Mouse (Mus musculus): ENCODE results near the gene Itga9. TPM values are rescaled to one million over a fixed set of nuclear protein-coding genes. Genes with fewer than 3 reads are reported as not detected.

Itga9 gene
- 2.0 and 2.1 TPM in 2 replicates for polyA plus RNA-seq (2015; fragmentation: Nextera tagmentation; extraction: Ambion mirVana)

DNA sequence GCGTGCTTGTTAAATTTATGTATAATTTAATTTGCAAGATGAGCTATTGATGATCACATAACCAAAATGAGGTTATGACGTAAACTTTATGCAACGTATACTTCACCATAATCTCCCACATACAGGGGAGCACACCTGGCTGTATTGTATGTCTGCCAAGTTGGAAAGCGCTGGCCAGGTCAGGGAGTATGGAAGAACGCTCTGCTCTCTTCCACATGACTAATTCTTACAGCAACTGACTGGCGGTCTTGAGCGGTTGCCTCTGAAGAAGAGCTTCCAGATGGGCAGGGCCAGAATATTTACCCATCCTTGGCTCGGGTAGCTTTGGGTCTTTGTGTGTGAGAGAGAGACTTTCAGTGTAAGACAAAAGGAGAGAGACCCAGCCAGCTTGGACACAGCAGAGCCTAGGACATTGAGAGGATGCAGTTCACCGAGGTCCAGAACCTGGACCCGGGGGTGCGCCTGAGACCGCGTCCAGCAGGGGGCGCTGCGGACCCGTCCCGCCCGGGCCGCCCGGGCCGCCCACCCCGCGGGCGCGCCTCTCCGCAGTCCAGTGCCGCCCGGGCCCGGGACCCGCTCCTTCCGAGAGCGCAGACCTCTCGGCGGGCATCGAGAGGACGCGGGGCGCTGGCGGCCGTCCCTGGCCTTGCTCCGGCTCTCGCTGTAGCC is at the start of gene Itga9:
Itga9 (plus strand) TSS at position 543 of the 669 bp plus-strand sequence.
- Histone ChIP-seq H3K27me3 (replicated peaks) (peaks cover 24% of the 10 kb centered on the region), H3K36me3 (replicated peaks) (no peaks in the 10 kb centered on the region), H3K9ac (peak within 1 kb of the TSS; percentile 61), H3K9me3 (no peaks in the 10 kb centered on the region), H3K4me2 (peak within 1 kb of the TSS; percentile 89), H3K27ac (no peak within 1 kb of the TSS), H3K4me1 (peaks cover 16% of the 10 kb centered on the region), H3K4me3 (peak within 1 kb of the TSS; percentile 73)
- peak; percentile 86 for ATAC-seq (replicated peaks)
- WGBS = 11% methylated on average over 36 of the region's 42 CpGs

DNA sequence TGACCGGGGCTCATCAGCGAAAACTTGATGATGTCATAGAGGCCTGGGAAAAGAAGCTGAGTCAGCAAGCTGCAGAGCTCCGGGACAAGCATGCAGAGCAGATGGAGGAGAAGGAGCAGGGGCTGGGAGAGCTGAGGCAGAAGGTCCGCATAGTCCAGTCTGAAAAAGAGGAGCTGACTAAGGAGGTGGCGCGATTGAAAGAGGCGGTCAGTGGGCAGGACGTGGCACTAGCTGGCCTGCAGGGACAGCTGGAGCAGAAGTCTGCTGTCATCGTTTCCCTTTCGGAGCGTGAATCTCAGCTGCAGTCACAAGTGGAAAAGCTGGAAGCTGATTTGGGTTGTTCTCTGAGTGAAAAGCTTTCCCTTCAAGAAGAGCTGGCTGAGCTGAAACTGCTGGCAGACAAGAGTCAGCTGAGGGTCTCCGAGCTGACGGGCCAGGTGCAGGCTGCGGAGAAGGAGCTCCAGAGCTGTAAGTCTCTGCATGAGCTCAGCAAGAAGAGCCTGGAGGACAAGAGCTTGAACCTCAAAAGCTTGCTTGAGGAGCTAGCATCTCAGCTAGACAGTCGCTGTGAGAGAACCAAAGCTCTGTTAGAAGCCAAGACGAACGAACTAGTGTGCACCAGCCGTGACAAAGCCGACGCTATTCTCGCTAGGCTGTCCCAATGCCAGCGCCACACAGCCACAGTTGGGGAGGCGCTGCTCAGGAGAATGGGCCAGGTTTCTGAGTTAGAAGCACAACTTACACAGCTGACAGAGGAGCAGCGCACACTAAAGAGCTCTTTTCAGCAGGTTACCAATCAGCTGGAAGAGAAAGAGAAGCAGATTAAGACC is 49.3 kb upstream of the Itga9 start:
- H3K4me1 ChIP-seq = no peaks in the 10 kb centered on the region
- H3K4me3 ChIP-seq = no peak overlapping the region
- no peak for ATAC-seq (replicated peaks)
- H3K27ac ChIP-seq = no peak overlapping the region
- H3K4me2 ChIP-seq = no peak overlapping the region
- 68% methylated on average over 24 of the region's 24 CpGs for whole genome bisulfite sequencing
- no peaks in the 10 kb centered on the region for H3K9me3 ChIP-seq
- H3K36me3 ChIP-seq (replicated peaks) = peaks cover 53% of the 10 kb centered on the region
- no peak overlapping the region for H3K9ac ChIP-seq
- H3K27me3 ChIP-seq (replicated peaks) = no peaks in the 10 kb centered on the region

DNA sequence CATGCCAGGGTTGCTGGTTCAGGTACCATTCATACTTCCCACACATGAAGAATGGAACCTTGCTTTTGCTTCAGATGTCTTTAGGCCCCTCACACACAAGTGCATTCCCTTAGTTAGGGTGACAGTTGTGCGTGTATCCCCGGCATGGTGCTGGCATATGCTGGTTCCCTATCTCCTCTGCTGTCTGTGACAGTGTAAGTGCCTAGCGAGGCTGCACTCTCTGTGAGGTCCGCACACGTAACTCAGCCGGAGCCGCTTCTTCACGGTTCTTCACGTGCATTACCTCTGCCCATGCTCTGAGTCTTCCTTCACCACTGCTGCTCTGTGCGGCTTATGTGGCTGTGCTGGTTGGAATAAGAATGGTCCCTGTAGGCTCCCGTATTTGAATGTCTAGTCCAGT is 43.1 kb upstream of the Itga9 start:
- no peaks in the 10 kb centered on the region for H3K27me3 ChIP-seq (replicated peaks)
- ATAC-seq (replicated peaks) = no peak
- H3K9ac ChIP-seq = no peak overlapping the region
- WGBS = 97% methylated on average over 11 of the region's 11 CpGs
- no peaks in the 10 kb centered on the region for H3K4me1 ChIP-seq
- no peak overlapping the region for H3K4me2 ChIP-seq
- no peaks in the 10 kb centered on the region for H3K9me3 ChIP-seq
- H3K4me3 ChIP-seq = no peak overlapping the region
- no peak overlapping the region for H3K27ac ChIP-seq
- H3K36me3 ChIP-seq (replicated peaks) = peaks cover 58% of the 10 kb centered on the region

GRCm38 (mm10) chr9:118563866-118564265 is 42.6 kb upstream of the Itga9 start:
- Histone ChIP-seq H3K36me3 (replicated peaks) (peaks cover 58% of the 10 kb centered on the region), H3K9ac (no peak overlapping the region)
- no peak for ATAC-seq (replicated peaks)

DNA sequence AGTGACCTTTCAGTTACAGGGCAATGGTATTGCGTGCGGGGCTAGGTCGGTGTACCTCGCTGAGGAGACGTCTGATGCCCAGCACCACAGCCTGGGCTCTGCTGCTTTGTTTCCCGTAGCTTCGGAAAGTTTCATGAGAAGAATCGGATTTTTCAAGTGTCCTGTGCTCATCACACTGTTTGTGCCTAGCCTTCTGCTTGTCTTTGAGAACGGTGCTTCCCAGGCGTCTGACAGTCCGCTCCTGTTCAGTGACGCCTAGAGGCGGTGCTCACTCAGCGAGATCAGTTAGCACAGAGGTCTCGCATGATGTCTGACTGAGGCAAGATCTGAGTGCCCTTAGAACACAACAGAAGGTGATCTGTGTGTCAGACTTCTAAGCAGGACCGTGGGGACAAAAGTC is 41.8 kb upstream of the Itga9 start:
- H3K36me3 ChIP-seq (replicated peaks) = peaks cover 57% of the 10 kb centered on the region
- no peaks in the 10 kb centered on the region for H3K4me1 ChIP-seq
- no peak overlapping the region for H3K4me3 ChIP-seq
- H3K27ac ChIP-seq = no peak overlapping the region
- no peak for ATAC-seq (replicated peaks)
- 91% methylated on average over 16 of the region's 16 CpGs for WGBS
- H3K27me3 ChIP-seq (replicated peaks) = no peaks in the 10 kb centered on the region
- no peak overlapping the region for H3K4me2 ChIP-seq
- no peak overlapping the region for H3K9ac ChIP-seq
- H3K9me3 ChIP-seq = no peaks in the 10 kb centered on the region

More at GRCm38 (mm10) chr9:118563866-118564265, 42.6 kb upstream of the Itga9 start:
- no peak overlapping the region for H3K27ac ChIP-seq
- WGBS = 94% methylated on average over 7 of the region's 7 CpGs
- no peaks in the 10 kb centered on the region for H3K9me3 ChIP-seq
- no peak overlapping the region for H3K4me3 ChIP-seq
- no peaks in the 10 kb centered on the region for H3K27me3 ChIP-seq (replicated peaks)
- H3K4me1 ChIP-seq = no peaks in the 10 kb centered on the region
- H3K4me2 ChIP-seq = no peak overlapping the region

DNA sequence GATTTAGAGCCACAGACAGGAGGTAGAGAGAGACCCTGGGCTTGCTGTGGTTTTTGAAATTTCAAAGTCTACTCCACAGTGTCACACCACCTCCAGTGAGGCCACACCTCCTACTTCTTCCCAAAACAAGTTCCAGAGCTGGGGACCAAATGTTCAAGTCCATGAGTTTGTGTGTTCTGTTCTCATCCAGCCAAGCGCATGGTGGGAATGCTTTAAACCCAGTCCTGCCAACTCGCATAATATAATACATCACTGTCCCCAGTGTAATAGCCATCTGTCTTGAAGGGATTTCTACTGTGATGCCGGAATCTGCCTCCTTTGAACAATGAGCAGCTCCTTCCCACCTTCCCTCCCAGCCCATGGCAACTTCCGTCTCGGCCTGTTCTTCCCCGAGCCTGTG is 37.2 kb upstream of the Itga9 start:
- Histone ChIP-seq H3K9me3 (no peaks in the 10 kb centered on the region), H3K4me3 (no peak overlapping the region), H3K27me3 (replicated peaks) (no peaks in the 10 kb centered on the region), H3K27ac (no peak overlapping the region), H3K4me2 (no peak overlapping the region), H3K4me1 (no peaks in the 10 kb centered on the region), H3K36me3 (replicated peaks) (peaks cover 52% of the 10 kb centered on the region), H3K9ac (no peak overlapping the region)
- no peak for ATAC-seq (replicated peaks)
- WGBS = 80% methylated on average over 6 of the region's 6 CpGs

- Histone ChIP-seq H3K36me3 (replicated peaks) (peaks cover 50% of the 10 kb centered on the region), H3K27me3 (replicated peaks) (no peaks in the 10 kb centered on the region), H3K4me2 (no peak overlapping the region), H3K27ac (no peak overlapping the region), H3K9ac (no peak overlapping the region), H3K4me1 (no peaks in the 10 kb centered on the region), H3K4me3 (no peak overlapping the region), H3K9me3 (no peaks in the 10 kb centered on the region)
- 80% methylated on average over 4 of the region's 4 CpGs for WGBS
- ATAC-seq (replicated peaks) = no peak
Measured at GRCm38 (mm10) chr9:118570865-118571264, 35.6 kb upstream of the Itga9 start.

DNA sequence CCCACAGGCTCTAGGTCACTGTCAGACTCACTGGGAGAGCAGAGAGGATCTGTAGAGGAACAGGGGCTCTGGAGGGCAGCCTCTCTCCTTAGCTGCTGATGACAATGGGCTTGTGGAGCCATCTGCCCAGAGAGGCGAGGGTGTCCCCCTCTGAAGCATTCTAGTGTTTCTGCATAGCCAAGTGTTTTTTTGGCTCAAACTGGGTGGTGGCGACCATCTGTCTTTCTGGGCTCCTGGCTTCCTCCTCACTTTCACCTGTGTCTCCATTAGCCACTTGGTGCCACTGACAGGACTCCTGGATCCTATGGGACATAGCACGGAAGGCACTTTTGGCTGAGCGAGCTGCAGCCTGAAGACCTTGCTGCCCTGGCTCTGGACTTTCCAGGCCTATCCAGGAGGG is 34.8 kb upstream of the Itga9 start:
- Histone ChIP-seq H3K27me3 (replicated peaks) (no peaks in the 10 kb centered on the region), H3K4me1 (no peaks in the 10 kb centered on the region), H3K36me3 (replicated peaks) (peaks cover 49% of the 10 kb centered on the region), H3K9me3 (no peaks in the 10 kb centered on the region), H3K27ac (no peak overlapping the region), H3K9ac (no peak overlapping the region), H3K4me2 (no peak overlapping the region), H3K4me3 (no peak overlapping the region)
- 88% methylated on average over 4 of the region's 4 CpGs for WGBS
- no peak for ATAC-seq (replicated peaks)

- H3K36me3 ChIP-seq (replicated peaks) = peaks cover 49% of the 10 kb centered on the region
- H3K27ac ChIP-seq = no peak overlapping the region
- no peaks in the 10 kb centered on the region for H3K4me1 ChIP-seq
- no peaks in the 10 kb centered on the region for H3K9me3 ChIP-seq
- 95% methylated on average over 5 of the region's 5 CpGs for WGBS
- ATAC-seq (replicated peaks) = no peak
- no peak overlapping the region for H3K4me3 ChIP-seq
- no peak overlapping the region for H3K9ac ChIP-seq
- H3K27me3 ChIP-seq (replicated peaks) = no peaks in the 10 kb centered on the region
- no peak overlapping the region for H3K4me2 ChIP-seq
Measured at GRCm38 (mm10) chr9:118574911-118575310, 31.6 kb upstream of the Itga9 start.

GRCm38 (mm10) chr9:118580371-118580770 is 26.1 kb upstream of the Itga9 start:
- ATAC-seq (replicated peaks) = no peak
- H3K4me2 ChIP-seq = no peak overlapping the region
- peaks cover 29% of the 10 kb centered on the region; the same call in 1 of the 2 replicates for H3K36me3 ChIP-seq (replicated peaks)
- no peaks in the 10 kb centered on the region for H3K4me1 ChIP-seq
- H3K4me3 ChIP-seq = no peak overlapping the region
- no peak overlapping the region for H3K27ac ChIP-seq
- H3K27me3 ChIP-seq (replicated peaks) = no peaks in the 10 kb centered on the region
- WGBS = 77% methylated on average over 6 of the region's 6 CpGs
- no peak overlapping the region for H3K9ac ChIP-seq
- no peaks in the 10 kb centered on the region for H3K9me3 ChIP-seq

GRCm38 (mm10) chr9:118582757-118583156 is 23.7 kb upstream of the Itga9 start:
- H3K9ac ChIP-seq = no peak overlapping the region
- no peak overlapping the region for H3K4me2 ChIP-seq
- no peaks in the 10 kb centered on the region for H3K9me3 ChIP-seq
- no peak for ATAC-seq (replicated peaks)
- peaks cover 15% of the 10 kb centered on the region; the same call in 1 of the 2 replicates for H3K36me3 ChIP-seq (replicated peaks)
- no peak overlapping the region for H3K27ac ChIP-seq
- no peaks in the 10 kb centered on the region for H3K4me1 ChIP-seq
- no peaks in the 10 kb centered on the region for H3K27me3 ChIP-seq (replicated peaks)
- no peak overlapping the region for H3K4me3 ChIP-seq
- WGBS = 85% methylated on average over 6 of the region's 6 CpGs

DNA sequence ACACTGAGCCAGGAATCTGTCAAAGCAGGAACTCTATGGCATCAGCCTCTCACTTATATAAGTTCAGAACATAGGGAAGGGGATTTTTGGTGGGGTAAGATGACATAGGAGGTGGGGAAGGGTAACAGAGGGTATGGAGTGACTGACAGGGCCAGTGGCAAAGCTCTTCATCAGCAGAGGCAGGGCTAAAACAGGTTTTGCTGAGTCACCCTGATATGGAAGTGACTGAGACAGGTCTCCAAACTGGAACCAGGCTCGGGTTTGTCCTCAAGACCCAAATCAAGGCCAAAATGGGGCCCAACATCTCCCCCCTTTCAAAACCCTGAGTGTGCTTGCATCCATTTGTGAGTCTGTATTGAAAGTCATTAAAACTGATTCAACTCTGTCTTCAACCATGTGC is 21.7 kb upstream of the Itga9 start:
- Histone ChIP-seq H3K9me3 (no peaks in the 10 kb centered on the region), H3K36me3 (replicated peaks) (peaks cover 10% of the 10 kb centered on the region; the same call in 1 of the 2 replicates), H3K9ac (no peak overlapping the region), H3K4me1 (peaks cover 2% of the 10 kb centered on the region; the same call in 1 of the 2 replicates), H3K4me2 (no peak overlapping the region), H3K27me3 (replicated peaks) (no peaks in the 10 kb centered on the region), H3K4me3 (no peak overlapping the region), H3K27ac (no peak overlapping the region)
- 87% methylated on average over 1 of the region's 1 CpGs for WGBS
- ATAC-seq (replicated peaks) = no peak

Data from midbrain, embryonic 15.5 days (tissue).